Mouse (Mus musculus) pancreas, adult 10 weeks (tissue): ENCODE measurements around the gene Tmem260. TPM values are rescaled to one million over a fixed set of nuclear protein-coding genes. Genes with fewer than 3 reads are reported as not detected.

Experiments
- polyA plus RNA-seq: library from polyadenylated mRNA; stranded (reverse); fragments of 350-450 nt; fragmentation: Illumina TruSeq; extraction: RNeasy Lipid Tissue Mini Kit (QIAGEN cat#74804); gene quantifications from one replicate; pipeline ENCODE4 v1.2.3, GENCODE M21; 2015; ENCODE audit warnings: low read depth, low replicate concordance; ENCODE audit not compliant: insufficient read depth

Tmem260 gene
- 3.7 TPM for polyA plus RNA-seq

GRCm38 (mm10) chr14:48445984-48446683 lies at the start of gene Tmem260:
Tmem260 (plus strand) TSS chr14:48446124.

Other genes with a start within 250 kb of the Tmem260 start
- gene Otx2, start 227.7 kb downstream of the Tmem260 start, polyA plus RNA-seq = not detected